Mouse (Mus musculus) liver, embryonic 14.5 days (tissue): ENCODE measurements around the gene Srrd. TPM values are rescaled to one million over a fixed set of nuclear protein-coding genes. Genes with fewer than 3 reads are reported as not detected.

ENCODE experiments used
- ATAC-seq: fragments of 200-750 bp; cut with Nextera tagmentation; 2 replicates; pipeline ENCODE4 v1.8.0; 2017; ENCODE audit warnings: moderate number of reproducible peaks, mild to moderate bottlenecking, moderate library complexity; ENCODE audit not compliant: insufficient read depth
- DNase-seq, 3 experiments: peaks; one replicate each; pipeline ENCODE4 v3.0.0-alpha.2; 2012 to 2013; ENCODE audit warnings: low read depth in 3 of 3, low spot score in 3 of 3
- H3K27ac ChIP-seq: fragments of 300-500 bp; sonication (generic); 2 replicates; pipeline ENCODE4 v1.5.1; 2014; ENCODE audit warnings: moderate library complexity, mild to moderate bottlenecking, control low read depth, inconsistent platforms
- H3K27me3 ChIP-seq: fragments of 300-500 bp; sonication (generic); 2 replicates; pipeline ENCODE4 v1.6.1; 2014; ENCODE audit warnings: mild to moderate bottlenecking, low read length, moderate library complexity; ENCODE audit not compliant: control insufficient read depth, insufficient read depth
- H3K36me3 ChIP-seq: fragments of 300-500 bp; sonication (generic); replicated peaks from 2 replicates; pipeline ENCODE4 v1.6.1; 2014; ENCODE audit warnings: low read depth; ENCODE audit not compliant: control insufficient read depth, insufficient read depth
- H3K4me1 ChIP-seq, 2 experiments: fragments of 200-500 bp in 1 of 2; fragments of 300-500 bp in 1 of 2; sonication (generic) in 1 of 2; replicated peaks; 2 replicates each; pipeline ENCODE4 v1.6.1; 2012 to 2014; ENCODE audit warnings: antibody characterized with exemption in 1 of 2, inconsistent platforms in 1 of 2, low read length in 1 of 2; ENCODE audit not compliant: control insufficient read depth in 2 of 2, insufficient read depth in 2 of 2
- H3K4me2 ChIP-seq: fragments of 300-500 bp; sonication (generic); 2 replicates; pipeline ENCODE4 v1.6.1; 2014; ENCODE audit warnings: low read depth, mild to moderate bottlenecking, control low read depth, moderate library complexity
- H3K4me3 ChIP-seq, 2 experiments: fragments of 200-500 bp in 1 of 2; fragments of 300-500 bp in 1 of 2; sonication (generic) in 1 of 2; 2 replicates each; pipeline ENCODE4 v1.5.1; 2012 to 2014; ENCODE audit warnings: low read depth in 2 of 2, low read length in 2 of 2, mild to moderate bottlenecking in 2 of 2, control low read depth in 1 of 2, inconsistent platforms in 1 of 2, moderate library complexity in 1 of 2; ENCODE audit not compliant: insufficient read depth in 1 of 2
- H3K9ac ChIP-seq: fragments of 300-500 bp; sonication (generic); replicated peaks from 2 replicates; pipeline ENCODE4 v1.6.1; 2014; ENCODE audit warnings: mild to moderate bottlenecking, control low read depth, moderate library complexity
- H3K9me3 ChIP-seq: fragments of 300-500 bp; sonication (generic); 2 replicates; pipeline ENCODE4 v1.6.1; 2016; ENCODE audit warnings: low read length, mixed read lengths; ENCODE audit not compliant: control insufficient read depth
- CTCF ChIP-seq: IDR thresholded peaks from 2 replicates; pipeline ENCODE4 v1.5.1; 2016; ENCODE audit warnings: antibody characterized with exemption, low read depth, control low read depth
- EP300 ChIP-seq: IDR thresholded peaks from 2 replicates; pipeline ENCODE4 v1.6.1; 2016; ENCODE audit warnings: antibody characterized with exemption, low read depth
- WGBS: fragments of 180-500 bp; shearing (Covaris S2); extraction: QIAGEN DNeasy Blood & Tissue Kit; methylation state at CpG from one replicate; pipeline ENCODE4 v1.1.7; 2014; ENCODE audit not compliant: insufficient replicate concordance; 5-methylcytosine and 5-hydroxymethylcytosine counted together
- polyA plus RNA-seq, 2 experiments: library from polyadenylated mRNA; depleted of rRNA in 1 of 2; stranded (reverse) in 1 of 2; unstranded in 1 of 2; fragments of >200 nt; fragmentation: Nextera tagmentation in 1 of 2; extraction: Ambion mirVana in 1 of 2; gene quantifications; 2 replicates each; pipeline versions ENCODE4 v1.2.1 to v1.2.3; 2012 to 2014

Srrd gene
- polyA plus RNA-seq, 2 experiments, result 13.3 to 16.0 TPM

DNA sequence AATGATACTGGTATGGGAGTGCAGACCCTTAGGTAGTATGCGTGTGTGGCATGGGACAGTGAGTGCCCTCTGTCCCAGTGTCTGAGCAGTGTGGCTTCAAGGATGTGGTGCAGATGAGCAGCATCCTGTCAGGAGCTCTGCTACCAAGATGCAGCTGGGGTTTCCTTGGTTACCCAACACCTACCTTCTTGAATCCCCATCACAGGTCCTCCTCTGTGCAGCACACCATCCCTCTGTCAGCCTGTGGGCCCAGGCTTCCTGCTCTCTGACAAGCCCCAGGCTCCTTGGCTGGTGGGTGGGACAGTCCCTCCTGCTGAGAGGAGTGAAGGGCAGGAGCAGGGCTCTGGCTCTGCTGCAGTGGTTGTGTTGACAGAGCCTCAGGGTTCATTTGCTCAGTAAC, 34.5 kb upstream of the Srrd start:
- no peak overlapping the region for H3K4me3 ChIP-seq
- DNase-seq (no peak), ATAC-seq (no peak)
- no peak overlapping the region for H3K4me2 ChIP-seq
- H3K4me1 ChIP-seq, result peaks cover 0 to under 1% of the 10 kb centered on the region in 2 experiments; a peak in 1 of 4 replicates
- H3K27ac ChIP-seq, result no peak overlapping the region
- no peaks in the 10 kb centered on the region for H3K27me3 ChIP-seq
- H3K9ac ChIP-seq, result no peak overlapping the region
- H3K9me3 ChIP-seq, result no peaks in the 10 kb centered on the region
- no peaks in the 10 kb centered on the region for H3K36me3 ChIP-seq
- WGBS, result 63% methylated on average over 1 of the region's 1 CpGs
- TF ChIP-seq CTCF, result no peak
- no peak for TF ChIP-seq EP300

DNA sequence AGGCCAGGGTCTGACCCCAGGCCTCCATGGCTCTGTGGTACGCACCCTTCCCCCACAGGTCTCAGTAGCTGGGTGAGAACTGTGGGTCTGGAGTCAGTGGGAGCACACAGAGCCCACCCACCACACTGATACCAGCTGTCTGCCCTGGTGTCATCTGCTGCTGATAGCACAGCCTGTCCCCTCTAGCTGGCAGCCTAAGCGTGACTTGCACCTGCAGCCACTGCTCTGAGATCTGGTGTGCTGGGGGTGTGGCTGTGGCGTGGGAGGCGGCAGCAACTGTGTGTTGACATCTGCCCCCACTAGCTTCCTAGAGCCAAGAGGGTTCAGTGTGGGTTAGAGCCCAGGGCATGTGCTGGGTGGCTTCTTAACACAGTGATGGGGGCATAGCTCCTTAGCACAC, 33.3 kb upstream of the Srrd start:
- DNase-seq (no peak), ATAC-seq (no peak)
- H3K4me1 ChIP-seq, result no peaks in the 10 kb centered on the region
- no peak for TF ChIP-seq EP300
- TF ChIP-seq CTCF, result no peak
- H3K27me3 ChIP-seq, result no peaks in the 10 kb centered on the region
- H3K36me3 ChIP-seq, result no peaks in the 10 kb centered on the region
- no peak overlapping the region for H3K9ac ChIP-seq
- WGBS, result 65% methylated on average over 4 of the region's 4 CpGs
- H3K4me3 ChIP-seq, result no peak overlapping the region
- H3K4me2 ChIP-seq, result no peak overlapping the region
- H3K27ac ChIP-seq, result no peak overlapping the region
- no peaks in the 10 kb centered on the region for H3K9me3 ChIP-seq

DNA sequence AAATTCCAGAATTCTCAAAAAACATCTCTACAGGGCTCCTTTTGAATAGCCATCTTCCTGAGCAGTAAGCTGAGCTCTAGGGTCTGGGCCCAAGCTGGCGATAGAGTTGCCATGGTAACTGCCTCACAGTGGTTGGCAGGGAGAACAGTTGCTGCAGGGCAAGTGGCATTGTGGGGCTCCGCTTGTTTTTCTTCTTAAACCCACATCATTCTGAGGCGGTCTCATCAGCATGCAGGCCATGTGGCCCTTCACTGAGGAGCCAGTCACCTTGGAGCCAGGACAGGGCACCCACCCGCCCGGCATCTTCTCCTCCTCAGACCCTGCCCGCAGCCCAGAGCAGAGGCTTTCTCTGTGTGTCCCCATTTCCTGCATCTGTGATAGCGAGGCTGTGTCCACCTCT, 29.1 kb upstream of the Srrd start:
- Histone ChIP-seq H3K9ac (no peak overlapping the region), H3K4me1 (no peaks in the 10 kb centered on the region), H3K4me2 (no peak overlapping the region), H3K9me3 (no peaks in the 10 kb centered on the region), H3K36me3 (no peaks in the 10 kb centered on the region), H3K4me3 (no peak overlapping the region), H3K27me3 (no peaks in the 10 kb centered on the region), H3K27ac (no peak overlapping the region)
- no peak for TF ChIP-seq EP300
- no peak for TF ChIP-seq CTCF
- DNase-seq (no peak), ATAC-seq (no peak)
- WGBS, result 74% methylated on average over 7 of the region's 7 CpGs

DNA sequence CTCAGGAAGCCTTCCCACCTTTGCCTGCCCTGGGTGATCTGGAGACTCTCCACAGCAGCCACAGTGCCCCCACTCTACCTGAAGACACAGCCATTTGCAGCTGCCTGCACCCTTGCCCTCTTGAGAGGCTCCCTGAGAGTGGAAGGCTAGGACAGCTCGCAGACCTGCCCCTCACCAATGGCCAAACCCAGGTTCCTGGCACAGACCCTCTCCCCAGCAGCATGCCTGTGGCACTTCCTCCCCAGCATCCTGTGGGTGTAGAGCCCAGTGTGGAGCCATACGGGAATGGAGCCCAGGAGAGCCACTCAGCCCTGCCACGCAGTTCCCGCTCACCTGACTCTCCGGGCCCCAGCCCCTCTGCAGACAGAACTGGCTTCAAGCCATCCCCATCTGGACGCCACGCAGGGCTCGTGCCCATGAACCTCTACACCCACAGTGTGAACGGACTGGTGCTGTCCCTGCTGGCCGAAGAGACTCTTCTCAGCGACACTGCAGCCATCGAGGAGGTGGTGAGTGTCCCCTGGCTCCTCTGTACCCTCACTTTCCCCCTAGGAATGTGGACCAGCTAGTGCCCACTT, 27.5 kb upstream of the Srrd start:
- DNase-seq, result no peak
- H3K36me3 ChIP-seq, result no peaks in the 10 kb centered on the region

DNA sequence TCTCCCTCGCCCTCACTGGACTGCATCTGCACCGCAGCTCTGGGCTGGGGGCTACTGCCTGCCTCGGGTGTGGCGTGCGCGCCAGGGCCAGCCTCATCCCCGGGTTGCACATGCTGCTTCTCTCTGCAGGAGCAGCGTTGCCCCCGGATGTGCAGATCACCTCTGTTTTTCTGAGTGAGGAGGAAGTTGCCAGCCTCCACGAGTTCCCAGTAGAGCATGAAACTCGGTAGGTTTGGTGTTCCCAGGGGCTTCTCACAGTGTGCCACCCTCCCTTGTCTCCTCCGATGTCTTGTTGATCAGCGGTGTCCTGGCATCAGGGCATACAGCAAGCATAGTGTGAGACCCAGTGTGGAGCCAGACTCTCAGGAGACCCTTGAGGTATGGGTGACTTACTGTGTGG, 26.5 kb upstream of the Srrd start:
- no peak overlapping the region for H3K27ac ChIP-seq

More for the DNA sequence above, 27.5 kb upstream of the Srrd start:
- H3K4me3 ChIP-seq, result no peak overlapping the region
- TF ChIP-seq CTCF, result no peak
- TF ChIP-seq EP300, result no peak
- H3K27me3 ChIP-seq, result no peaks in the 10 kb centered on the region
- no peak for ATAC-seq
- H3K9ac ChIP-seq, result no peak overlapping the region
- WGBS, result 87% methylated on average over 12 of the region's 12 CpGs
- H3K4me1 ChIP-seq, result no peaks in the 10 kb centered on the region
- no peaks in the 10 kb centered on the region for H3K9me3 ChIP-seq
- H3K27ac ChIP-seq, result no peak overlapping the region
- no peak overlapping the region for H3K4me2 ChIP-seq

More for the DNA sequence above, 26.5 kb upstream of the Srrd start:
- H3K36me3 ChIP-seq, result no peaks in the 10 kb centered on the region; the same call in 1 of the 2 replicates
- no peak overlapping the region for H3K4me2 ChIP-seq
- DNase-seq (no peak), ATAC-seq (no peak)
- H3K9ac ChIP-seq, result no peak overlapping the region
- TF ChIP-seq EP300 (no peak), CTCF (no peak)
- 81% methylated on average over 13 of the region's 13 CpGs for WGBS
- H3K27me3 ChIP-seq, result no peaks in the 10 kb centered on the region
- no peak overlapping the region for H3K4me3 ChIP-seq
- no peaks in the 10 kb centered on the region for H3K4me1 ChIP-seq
- no peaks in the 10 kb centered on the region for H3K9me3 ChIP-seq
